Comparison of ENCODE assay signal across 11 mouse cellular contexts in genomic region chr1:143918146-143918774, GRCm38 (mm10).
DNase-seq lines count a peak whose midpoint lies in the region; ATAC-seq and TF ChIP-seq lines count a peak whose summit lies in the region.
"Had no signal": no experiment of that assay in that cellular context is flagged by ENCODE, and none has a peak within 500 bp of the region (broad histone marks: within the 10 kb centered on the region; RNA-seq: fewer than 3 reads in every experiment).

No protein-coding gene starts in this region.

- intact Hi-C loops in gastrocnemius, adult 2 months (cut with DNase I): loop anchor here (5.0 kb wide), 1 partner anchor 84 kb away; the partner anchor contains the start of gene Rgs2
- intact Hi-C loops in gastrocnemius, postnatal 36 days (cut with DNase I): no loop called here
- intact Hi-C loops in left cerebral cortex, postnatal 25 days (cut with DNase I): no loop called here

- WGBS in midbrain, embryonic 11.5 days: 91% methylated on average over 9 of the region's 9 CpGs
- 90% methylated on average over 9 of the region's 9 CpGs for WGBS in midbrain, embryonic 15.5 days
- 21% methylated on average over 9 of the region's 9 CpGs for WGBS in macrophage (ENCODE audit: missing documents)

- H3K4me3 ChIP-seq in gastrocnemius, adult 2 months: no peak overlapping the region
- H3K4me3 ChIP-seq in midbrain, embryonic 11.5 days (ENCODE audit: low read depth, low read length): no peak overlapping the region
- no peak overlapping the region for H3K4me3 ChIP-seq in midbrain, embryonic 15.5 days
- no peak overlapping the region for H3K4me3 ChIP-seq in macrophage (ENCODE audit: inconsistent target)
- H3K4me3 ChIP-seq: erythroblast, embryonic 14.5 days; heart, embryonic 15.5 days had no signal

- peaks cover 5% of the 10 kb centered on the region for H3K4me1 ChIP-seq in midbrain, embryonic 11.5 days (ENCODE audit: control insufficient read depth, insufficient read depth, low read length)
- peaks cover 12% of the 10 kb centered on the region; the same call in 1 of the 2 replicates for H3K4me1 ChIP-seq in midbrain, embryonic 15.5 days
- H3K4me1 ChIP-seq: heart, embryonic 15.5 days had no signal

- H3K36me3 ChIP-seq in midbrain, embryonic 11.5 days (ENCODE audit: control insufficient read depth, insufficient read depth, low read length): no peaks in the 10 kb centered on the region
- no peaks in the 10 kb centered on the region for H3K36me3 ChIP-seq in midbrain, embryonic 15.5 days (replicated peaks)
- H3K36me3 ChIP-seq in macrophage (ENCODE audit: inconsistent target): no peaks in the 10 kb centered on the region
- H3K36me3 ChIP-seq: heart, embryonic 15.5 days had no signal

- H3K27ac ChIP-seq in gastrocnemius, adult 2 months: peak overlapping the region; percentile 66
- H3K27ac ChIP-seq in midbrain, embryonic 11.5 days (ENCODE audit: low read depth, low read length): no peak overlapping the region
- H3K27ac ChIP-seq in midbrain, embryonic 15.5 days: no peak overlapping the region
- peak overlapping the region; percentile 94 for H3K27ac ChIP-seq in macrophage
- H3K27ac ChIP-seq: heart, embryonic 15.5 days; liver, embryonic 14.5 days had no signal

- no peak overlapping the region for H3K9ac ChIP-seq in midbrain, embryonic 11.5 days (ENCODE audit: low read length)
- no peak overlapping the region for H3K9ac ChIP-seq in midbrain, embryonic 15.5 days
- H3K9ac ChIP-seq: heart, embryonic 15.5 days; liver, embryonic 14.5 days had no signal

- no peaks in the 10 kb centered on the region for H3K9me3 ChIP-seq in midbrain, embryonic 11.5 days (ENCODE audit: control insufficient read depth, low read length)
- no peaks in the 10 kb centered on the region for H3K9me3 ChIP-seq in midbrain, embryonic 15.5 days
- H3K9me3 ChIP-seq: heart, embryonic 15.5 days had no signal

- H3K4me2 ChIP-seq in midbrain, embryonic 11.5 days: no peak overlapping the region
- H3K4me2 ChIP-seq in midbrain, embryonic 15.5 days: no peak overlapping the region
- H3K4me2 ChIP-seq: heart, embryonic 15.5 days had no signal

- no peak for ATAC-seq in midbrain, embryonic 11.5 days (ENCODE audit: low FRiP score)
- no peak for ATAC-seq in midbrain, embryonic 15.5 days (replicated peaks)

- DNase-seq in gastrocnemius, adult 2 months: no peak
- no peak for DNase-seq in gastrocnemius, postnatal 36 days
- DNase-seq in midbrain, embryonic 11.5 days (ENCODE audit: low spot score, missing footprints): peak; percentile 80
- DNase-seq in thymus, postnatal 36 days: peak; percentile 23 to 30
- no peak for DNase-seq in left cerebral cortex, postnatal 25 days (ENCODE audit: low spot score in 2 of 2)
- DNase-seq in adrenal gland, postnatal 14 days: no peak

- H3K27me3 ChIP-seq in midbrain, embryonic 11.5 days (ENCODE audit: control insufficient read depth, insufficient read depth, low read length): peaks cover 3% of the 10 kb centered on the region
- no peaks in the 10 kb centered on the region for H3K27me3 ChIP-seq in midbrain, embryonic 15.5 days (replicated peaks)
- H3K27me3 ChIP-seq: heart, embryonic 15.5 days had no signal

- no peaks in the 10 kb centered on the region for H3K79me2 ChIP-seq in macrophage (ENCODE audit: inconsistent target)

- TF ChIP-seq CTCF in gastrocnemius, adult 2 months (IDR thresholded peaks at IDR 0.05): no peak

Comparison
In these comparisons a context has a peak if more than half of its experiments do, and no peak if none do; other contexts are left out.
1. DNase-seq: peak in midbrain, embryonic 11.5 days (single experiment) and thymus, postnatal 36 days (2 of 2); none in gastrocnemius, adult 2 months (single experiment), gastrocnemius, postnatal 36 days (0 of 2), left cerebral cortex, postnatal 25 days (0 of 2) and adrenal gland, postnatal 14 days (single experiment).
2. H3K27ac ChIP-seq: peak in gastrocnemius, adult 2 months (single experiment) and macrophage (single experiment); none in midbrain, embryonic 11.5 days (single experiment) and midbrain, embryonic 15.5 days (single experiment).